Mouse (Mus musculus): ENCODE data around the gene Gm9112.
"Not testable (repeated sequence)": the region's sequence is repeated elsewhere in the genome, so short reads cannot be mapped to it uniquely, and the experiment has no call there.

Gm9112 gene

GRCm38 (mm10) chrX:102707535-102707934 lies at the start of gene Gm9112, which contains the start of gene Dmrtc1b:
Gm9112 (minus strand) TSS chrX:102707635.
Dmrtc1b (plus strand) TSS chrX:102707865.
- DNase-seq, result not testable (repeated sequence)

DNA sequence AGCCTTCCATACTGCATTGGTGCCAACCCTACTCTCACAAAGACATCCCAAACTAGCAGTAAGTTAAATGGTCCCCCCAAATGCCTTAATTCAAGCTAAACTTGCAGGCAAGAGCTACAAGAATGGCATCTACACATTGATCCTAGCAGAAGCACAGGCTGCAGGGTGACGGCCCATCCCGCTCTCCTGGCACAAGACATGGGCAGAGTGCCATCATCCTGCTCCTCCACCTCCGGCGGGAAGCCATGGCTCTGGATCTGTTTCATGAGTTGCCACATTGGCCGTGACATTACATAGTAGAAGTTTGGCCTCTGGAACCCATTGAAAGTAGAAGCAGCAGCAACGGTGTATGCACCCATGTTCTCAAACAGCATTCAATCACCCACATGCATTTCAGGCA lies 16.8 kb upstream of the Gm9112 start:
- not testable (repeated sequence) for DNase-seq

DNA sequence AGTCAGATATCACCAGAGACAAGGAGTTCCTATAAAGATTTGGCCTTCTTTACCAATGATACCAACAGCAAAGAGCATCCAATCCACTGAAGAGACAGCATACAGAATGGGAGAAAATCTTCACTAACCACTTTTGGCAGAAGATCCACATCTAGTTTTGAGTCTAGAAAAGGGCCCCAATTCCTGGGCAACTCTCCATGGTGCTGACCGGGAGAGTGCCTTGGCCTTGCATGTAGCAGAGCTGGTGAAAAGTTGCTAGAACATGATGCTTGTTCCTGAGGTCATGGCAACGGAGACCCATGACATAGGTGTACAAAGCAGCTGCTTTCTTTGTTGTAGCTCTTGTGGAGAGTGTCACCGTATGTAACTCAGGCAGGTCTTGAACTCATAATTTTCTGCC lies 6.8 kb downstream of the Gm9112 start:
- DNase-seq, result not testable (repeated sequence)

DNA sequence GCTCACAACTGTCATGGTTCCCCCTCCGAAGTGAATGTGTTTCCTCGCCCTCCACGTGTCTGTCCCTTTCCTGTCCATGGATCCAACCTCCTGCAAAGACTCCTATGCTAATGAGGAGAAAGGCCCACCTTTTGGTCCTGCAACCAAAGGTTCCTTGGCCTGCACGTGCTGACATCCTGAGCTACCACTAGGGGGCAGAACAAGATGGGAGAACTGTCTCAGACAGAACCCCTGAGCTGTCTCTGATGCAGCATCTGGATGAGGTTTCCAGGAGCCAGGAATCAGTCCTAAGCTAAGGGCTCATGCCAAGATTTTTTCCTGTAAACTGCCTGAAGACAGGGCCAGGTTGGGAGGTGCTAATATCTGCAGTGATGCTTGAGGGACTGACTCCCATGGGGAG lies 18.2 kb downstream of the Gm9112 start:
- peak; percentile 4 for DNase-seq

GRCm38 (mm10) chrX:102686872-102687271 lies 20.6 kb downstream of the Gm9112 start, which contains the start of gene Gm3880:
Gm3880 (minus strand) TSS chrX:102686972.
- DNase-seq, result not testable (repeated sequence)

DNA sequence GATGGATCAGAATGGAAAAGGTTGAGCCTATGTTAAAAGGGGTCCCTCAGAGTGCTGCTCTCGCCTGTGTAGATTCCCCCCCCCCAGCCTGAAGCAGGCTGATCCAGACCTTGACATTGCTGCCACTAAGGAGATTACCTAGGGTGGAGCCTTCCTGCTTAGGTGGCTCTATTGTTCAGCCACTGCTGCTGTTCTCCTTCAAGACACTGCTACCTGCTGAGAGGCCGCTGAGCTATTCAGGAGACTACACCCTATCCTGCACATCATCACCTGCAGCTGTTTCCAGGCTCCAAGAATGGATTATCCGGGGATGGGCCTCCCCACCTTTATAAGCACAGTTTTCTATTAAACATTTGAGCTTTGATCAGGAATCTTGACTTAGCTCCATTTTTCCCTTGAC lies 22.7 kb downstream of the Gm9112 start:
- not testable (repeated sequence) for DNase-seq

- DNase-seq, result no peak
Measured at GRCm38 (mm10) chrX:102666641-102667040, 40.8 kb downstream of the Gm9112 start.

DNA sequence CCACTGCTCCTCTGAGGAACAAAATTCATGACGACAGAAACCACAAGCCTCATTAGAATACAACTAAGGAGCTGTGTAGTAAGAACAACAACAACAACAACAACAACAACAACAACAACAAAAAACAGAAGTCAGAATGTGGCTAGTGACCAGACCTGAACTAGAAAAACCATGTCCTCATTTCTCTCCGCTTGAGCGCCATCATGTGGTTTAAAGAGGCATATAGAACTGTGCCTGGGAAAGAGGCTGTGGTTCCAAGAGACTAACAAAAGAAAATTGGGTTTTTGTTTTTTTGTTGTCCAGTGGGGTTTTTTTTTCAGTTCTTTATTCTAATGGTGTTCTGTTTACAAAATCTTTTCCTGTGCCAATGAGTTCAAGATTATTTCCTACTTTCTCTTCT lies 46.7 kb downstream of the Gm9112 start:
- no peak for DNase-seq
